Mouse (Mus musculus) liver, embryonic 13.5 days (tissue): ENCODE data around the gene Aspscr1. TPM values are rescaled to one million over a fixed set of nuclear protein-coding genes. Genes with fewer than 3 reads are reported as not detected.

ENCODE experiments used
- ATAC-seq: fragments of 200-750 bp; cut with Nextera tagmentation; 2 replicates; pipeline ENCODE4 v1.8.0; 2017; ENCODE audit warnings: low read depth, mild to moderate bottlenecking, moderate number of reproducible peaks, moderate library complexity
- DNase-seq: peaks from one replicate; pipeline ENCODE4 v3.0.0; 2022
- H3K27ac ChIP-seq: fragments of 300-500 bp; sonication (generic); 2 replicates; pipeline ENCODE4 v1.5.1; 2015; ENCODE audit warnings: moderate library complexity, mild to moderate bottlenecking, inconsistent platforms
- H3K27me3 ChIP-seq: fragments of 300-500 bp; sonication (generic); 2 replicates; pipeline ENCODE4 v1.6.1; 2015; ENCODE audit warnings: mild to moderate bottlenecking, inconsistent platforms
- H3K36me3 ChIP-seq: fragments of 300-500 bp; sonication (generic); 2 replicates; pipeline ENCODE4 v1.6.1; 2015; ENCODE audit warnings: mild to moderate bottlenecking, inconsistent platforms
- H3K4me1 ChIP-seq: fragments of 300-500 bp; sonication (generic); replicated peaks from 2 replicates; pipeline ENCODE4 v1.6.1; 2015; ENCODE audit warnings: inconsistent platforms
- H3K4me2 ChIP-seq: fragments of 300-500 bp; sonication (generic); 2 replicates; pipeline ENCODE4 v1.6.1; 2015; ENCODE audit warnings: inconsistent platforms, mild to moderate bottlenecking, moderate library complexity
- H3K4me3 ChIP-seq: fragments of 300-500 bp; sonication (generic); replicated peaks from 2 replicates; pipeline ENCODE4 v1.5.1; 2015; ENCODE audit warnings: mild to moderate bottlenecking, inconsistent platforms
- H3K9ac ChIP-seq: fragments of 300-500 bp; sonication (generic); 2 replicates; pipeline ENCODE4 v1.6.1; 2015; ENCODE audit warnings: mild to moderate bottlenecking, inconsistent platforms
- H3K9me3 ChIP-seq: fragments of 300-500 bp; sonication (generic); replicated peaks from 2 replicates; pipeline ENCODE4 v1.6.1; 2016; ENCODE audit warnings: inconsistent platforms
- WGBS: fragments of 180-500 bp; shearing (Covaris S2); methylation state at CpG from one replicate; pipeline ENCODE4 v1.1.7; 2015; ENCODE audit not compliant: insufficient replicate concordance; 5-methylcytosine and 5-hydroxymethylcytosine counted together
- polyA plus RNA-seq: library from polyadenylated mRNA; unstranded; fragments of >200 nt; fragmentation: Nextera tagmentation; extraction: Ambion mirVana; gene quantifications from 2 replicates; pipeline ENCODE4 v1.2.1, GENCODE M21; 2015

Aspscr1 gene
- polyA plus RNA-seq, 1 experiment from 2014 or later = 49.2 TPM

DNA sequence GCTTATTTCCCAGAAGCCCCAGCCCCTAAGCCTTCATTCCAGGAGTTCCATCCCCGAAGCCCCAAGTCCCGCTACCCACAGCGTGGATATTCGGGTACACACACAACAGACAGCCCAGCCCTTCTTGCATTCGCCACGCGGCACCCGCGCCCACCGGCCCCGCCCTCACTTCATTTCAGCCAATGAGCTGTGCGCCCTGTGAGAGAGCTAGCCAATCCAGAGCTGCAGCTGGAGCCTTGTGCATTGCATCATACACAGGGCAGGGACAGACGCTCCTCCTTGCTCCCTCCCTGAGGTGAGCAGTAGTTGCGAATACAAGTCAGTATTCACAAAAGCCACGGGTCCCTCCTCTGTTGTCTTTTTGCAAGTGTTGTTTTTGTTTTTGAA lies 29.2 kb upstream of the Aspscr1 start, which contains the start of gene Pycr1:
Pycr1 (minus strand) TSS at position 169 of the 387 bp plus-strand sequence.
- Histone ChIP-seq H3K4me3 (peak within 1 kb of the TSS; percentile 52), H3K4me2 (peak within 1 kb of the TSS; percentile 88), H3K27me3 (peaks cover 42% of the 10 kb centered on the region), H3K9me3 (no peaks in the 10 kb centered on the region), H3K27ac (peak within 1 kb of the TSS; percentile 31; the same call in 1 of the 2 replicates), H3K4me1 (peaks cover 35% of the 10 kb centered on the region), H3K9ac (peak within 1 kb of the TSS; percentile 74), H3K36me3 (no peaks in the 10 kb centered on the region)
- ATAC-seq (peak; percentile 99), DNase-seq (peak; percentile 96)
- under 1% methylated on average over 15 of the region's 15 CpGs for WGBS

DNA sequence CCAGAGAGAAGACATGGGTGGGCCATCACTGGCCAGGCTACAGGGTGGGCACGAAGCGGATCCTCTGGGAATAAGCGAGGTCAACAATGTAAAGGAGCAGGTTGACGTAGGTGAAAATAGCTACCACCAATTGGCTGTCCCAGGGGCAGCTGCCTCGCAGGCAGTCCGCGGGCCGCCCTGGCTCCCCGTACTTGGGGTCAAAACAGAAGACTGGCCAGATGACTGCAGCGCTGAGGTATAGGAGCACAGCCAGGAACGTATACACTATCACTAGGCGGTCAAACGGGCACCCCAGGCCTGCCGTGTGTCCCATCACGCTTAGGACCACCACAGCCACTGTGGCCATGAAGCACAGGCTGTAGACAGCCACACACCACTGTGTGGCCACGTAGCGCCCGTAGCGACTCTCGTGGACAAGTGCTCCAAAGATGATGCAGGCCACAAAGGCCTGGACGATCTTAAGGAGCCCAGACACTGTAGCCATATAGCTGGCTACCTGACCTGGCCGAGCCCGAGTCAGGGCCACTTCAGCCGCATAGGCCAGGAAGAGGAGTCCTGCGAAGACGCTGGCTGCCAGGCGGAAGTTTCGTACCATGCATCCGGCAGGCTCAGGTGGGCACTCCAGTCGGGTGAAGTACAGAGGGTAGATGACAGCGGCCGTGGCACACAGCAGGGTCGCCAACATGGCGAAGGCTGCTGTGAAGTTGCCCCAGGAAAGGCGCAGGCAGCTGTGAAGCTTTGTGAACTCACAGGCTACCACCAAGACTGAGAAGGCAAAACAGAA lies 25.5 kb upstream of the Aspscr1 start:
- 75% methylated on average over 35 of the region's 35 CpGs for WGBS

DNA sequence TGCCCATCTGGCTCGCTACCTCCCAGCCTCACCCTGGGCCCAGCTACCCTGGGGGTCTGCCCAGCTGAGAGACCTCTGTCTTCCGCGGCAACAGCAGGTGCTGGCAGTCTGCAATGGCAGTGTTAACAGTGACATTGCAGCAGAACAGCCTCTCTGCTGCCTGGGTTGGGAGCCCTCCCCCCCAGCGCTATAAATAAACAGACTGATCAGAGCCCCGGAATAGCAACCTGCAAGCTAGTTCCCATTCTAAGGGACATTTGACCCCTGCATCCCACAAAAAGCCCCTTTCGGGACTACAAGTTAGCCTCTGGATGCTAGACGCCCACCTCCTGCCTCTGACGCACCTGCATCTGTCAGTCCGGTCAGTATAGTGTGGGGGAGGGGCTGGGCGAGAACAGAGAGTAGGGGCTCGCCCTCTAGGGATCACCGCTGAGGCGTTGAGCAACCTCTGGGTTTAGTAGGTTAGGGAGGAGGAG lies 24.7 kb upstream of the Aspscr1 start, which contains the start of gene Myadml2:
Myadml2 (minus strand) TSS at position 158 of the 476 bp plus-strand sequence.
- Histone ChIP-seq H3K27ac (no peak within 1 kb of the TSS), H3K9ac (peak within 1 kb of the TSS; percentile 43), H3K27me3 (peaks cover 30% of the 10 kb centered on the region), H3K36me3 (no peaks in the 10 kb centered on the region), H3K4me2 (peak within 1 kb of the TSS; percentile 64), H3K4me3 (peak within 1 kb of the TSS; percentile 38), H3K4me1 (peaks cover 24% of the 10 kb centered on the region), H3K9me3 (no peaks in the 10 kb centered on the region)
- DNase-seq (no peak), ATAC-seq (no peak)
- WGBS = 7% methylated on average over 13 of the region's 13 CpGs

More for the DNA sequence above, 25.5 kb upstream of the Aspscr1 start:
- Histone ChIP-seq H3K4me1 (peaks cover 32% of the 10 kb centered on the region), H3K4me2 (peak overlapping the region; percentile 64), H3K36me3 (no peaks in the 10 kb centered on the region), H3K4me3 (peak overlapping the region; percentile 38; the same call in 1 of the 2 replicates), H3K27ac (no peak overlapping the region), H3K9ac (peak overlapping the region; percentile 43), H3K27me3 (peaks cover 38% of the 10 kb centered on the region), H3K9me3 (no peaks in the 10 kb centered on the region)
- ATAC-seq (no peak), DNase-seq (no peak)

DNA sequence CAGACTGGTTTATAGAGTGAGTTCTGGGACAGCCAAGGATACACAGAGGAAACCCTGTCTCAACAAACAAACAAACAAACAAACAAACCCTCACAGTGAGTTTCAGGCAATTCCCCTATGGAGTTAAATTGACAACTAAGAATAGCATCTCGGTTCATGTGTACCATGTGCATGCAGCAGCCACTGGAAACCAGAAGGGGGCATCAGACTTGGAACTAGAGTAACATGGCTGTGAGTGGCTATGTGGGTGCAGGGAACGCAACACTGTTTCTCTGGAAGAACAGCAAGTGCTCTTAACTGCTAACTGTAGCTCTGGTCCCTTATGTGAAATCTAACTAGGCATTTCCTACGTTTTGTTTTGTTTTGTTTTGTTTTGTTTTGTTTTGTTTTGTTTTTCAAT lies 20.9 kb upstream of the Aspscr1 start:
- Histone ChIP-seq H3K9me3 (no peaks in the 10 kb centered on the region), H3K27ac (no peak overlapping the region), H3K27me3 (peaks cover 54% of the 10 kb centered on the region), H3K4me3 (no peak overlapping the region), H3K4me2 (no peak overlapping the region), H3K4me1 (peaks cover 12% of the 10 kb centered on the region), H3K36me3 (no peaks in the 10 kb centered on the region), H3K9ac (no peak overlapping the region)
- WGBS = 48% methylated on average over 3 of the region's 3 CpGs
- ATAC-seq = no peak
- no peak for DNase-seq

DNA sequence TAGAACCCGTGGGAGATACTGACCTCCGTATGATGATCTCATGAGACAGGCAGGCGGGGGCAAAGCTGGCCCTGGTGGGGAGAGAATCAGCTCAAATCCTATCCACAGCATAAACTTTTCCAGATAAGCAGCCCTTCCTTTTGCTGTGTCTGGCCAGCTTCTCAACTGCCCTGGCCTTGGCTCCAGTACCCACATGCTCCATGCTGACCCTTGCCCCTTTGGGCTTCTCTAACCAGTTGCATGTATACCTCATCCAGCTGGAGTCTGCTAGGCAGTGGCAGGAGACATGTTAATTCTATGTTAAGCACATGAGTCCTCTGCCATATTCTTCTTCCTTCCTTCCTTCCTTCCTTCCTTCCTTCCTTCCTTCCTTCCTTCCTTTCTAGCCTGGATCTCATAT lies 18.0 kb upstream of the Aspscr1 start:
- Histone ChIP-seq H3K4me1 (peaks cover 7% of the 10 kb centered on the region), H3K36me3 (no peaks in the 10 kb centered on the region), H3K27me3 (peaks cover 64% of the 10 kb centered on the region), H3K4me2 (no peak overlapping the region), H3K9me3 (no peaks in the 10 kb centered on the region), H3K9ac (no peak overlapping the region), H3K4me3 (no peak overlapping the region), H3K27ac (no peak overlapping the region)
- 56% methylated on average over 3 of the region's 3 CpGs for WGBS
- DNase-seq (no peak), ATAC-seq (no peak)

DNA sequence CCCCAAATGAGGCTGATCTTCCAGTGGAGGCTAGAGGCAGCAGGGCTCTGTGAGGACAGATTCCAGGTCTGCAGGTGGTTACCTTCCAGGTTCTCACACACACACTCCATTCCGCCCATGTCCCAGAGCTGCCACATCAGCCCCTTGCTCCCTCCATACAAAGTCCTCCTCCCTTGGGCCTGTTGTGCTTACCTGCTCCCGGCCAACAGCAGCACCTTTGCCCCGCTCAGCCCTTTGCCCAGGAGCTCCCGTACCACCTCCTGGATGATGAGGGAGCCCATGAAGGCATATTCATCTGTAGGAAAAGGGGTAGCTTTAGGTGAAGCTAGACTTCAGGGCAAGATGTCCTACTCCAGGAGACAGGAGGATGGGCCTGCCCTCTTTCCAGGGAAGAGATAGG lies 15.5 kb upstream of the Aspscr1 start:
- Histone ChIP-seq H3K27ac (no peak overlapping the region), H3K27me3 (peaks cover 82% of the 10 kb centered on the region), H3K4me2 (no peak overlapping the region), H3K4me1 (peaks cover 23% of the 10 kb centered on the region), H3K4me3 (no peak overlapping the region), H3K9me3 (no peaks in the 10 kb centered on the region), H3K9ac (no peak overlapping the region), H3K36me3 (no peaks in the 10 kb centered on the region)
- WGBS = 64% methylated on average over 4 of the region's 4 CpGs
- DNase-seq = no peak
- no peak for ATAC-seq

DNA sequence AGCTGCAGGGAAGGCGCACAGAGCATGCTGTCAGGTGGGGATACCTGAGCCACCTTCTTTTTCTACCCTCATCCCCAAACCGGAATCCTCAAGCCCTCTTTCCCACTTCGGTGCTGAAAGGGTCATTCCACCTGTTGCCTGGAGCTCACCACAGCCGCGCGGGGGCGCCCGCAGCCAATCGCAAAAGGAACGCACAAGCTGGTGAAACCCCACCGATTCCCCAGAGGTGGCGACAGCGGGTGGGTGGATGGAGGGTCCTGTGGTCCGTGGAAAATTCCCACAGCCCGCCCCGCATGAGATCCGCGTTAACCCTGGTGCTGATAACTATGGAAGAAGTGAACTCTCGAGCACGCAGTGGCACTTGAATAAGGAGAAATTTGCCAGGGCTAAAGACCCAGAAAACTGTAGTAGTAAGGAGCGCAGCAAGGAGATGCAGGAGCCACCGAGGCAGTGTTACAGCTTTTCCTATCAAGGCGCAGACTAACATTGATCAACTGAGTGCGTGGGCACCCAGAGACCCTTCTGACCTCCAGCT lies 13.8 kb upstream of the Aspscr1 start:
- Histone ChIP-seq H3K4me3 (no peak overlapping the region), H3K9me3 (no peaks in the 10 kb centered on the region), H3K27me3 (peaks cover 97% of the 10 kb centered on the region), H3K9ac (no peak overlapping the region), H3K4me2 (no peak overlapping the region), H3K4me1 (peaks cover 23% of the 10 kb centered on the region), H3K27ac (no peak overlapping the region), H3K36me3 (no peaks in the 10 kb centered on the region)
- ATAC-seq (no peak), DNase-seq (peak; percentile 62)
- 3% methylated on average over 24 of the region's 24 CpGs for WGBS

DNA sequence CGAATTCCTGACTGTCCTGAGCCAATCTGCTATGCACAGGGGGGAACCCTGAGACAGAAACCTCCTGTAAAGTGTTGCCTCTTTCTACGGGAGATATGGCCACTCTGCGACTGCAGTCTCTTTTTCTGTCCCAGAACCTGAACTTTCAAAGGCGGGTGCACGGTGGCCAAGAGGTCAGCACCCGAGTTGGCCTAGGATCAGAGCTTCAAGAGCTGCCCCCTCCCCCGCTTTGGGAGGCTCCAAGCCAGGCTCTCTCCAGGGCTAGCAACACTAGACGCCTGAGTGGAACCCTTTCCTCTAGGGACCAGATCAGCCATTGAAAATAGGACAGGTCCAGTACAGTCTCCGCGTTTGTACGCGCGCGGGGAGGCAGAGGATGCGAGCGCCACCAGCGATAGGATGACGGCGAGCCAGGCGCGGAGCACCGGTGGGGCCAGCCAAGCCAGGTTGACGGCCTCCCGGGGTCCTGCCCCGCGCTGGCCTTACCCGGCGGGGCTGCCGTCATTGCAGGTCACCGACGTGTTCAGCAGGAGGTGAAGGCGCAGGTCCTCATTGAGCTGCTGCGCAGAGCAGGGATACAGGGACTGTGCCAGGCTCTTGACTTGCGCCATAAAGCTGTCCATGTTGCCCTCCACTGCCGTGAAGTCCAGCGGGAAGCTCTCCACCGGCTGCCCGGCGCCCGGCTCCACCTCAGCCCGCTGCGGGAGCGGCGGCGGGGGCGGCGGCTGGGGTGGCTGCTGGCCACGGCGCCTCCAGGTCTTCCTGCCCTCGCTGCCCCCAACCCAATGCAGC lies 13.1 kb upstream of the Aspscr1 start:
- ATAC-seq (no peak), DNase-seq (no peak)
- H3K9me3 ChIP-seq = no peaks in the 10 kb centered on the region
- H3K36me3 ChIP-seq = no peaks in the 10 kb centered on the region
- peak overlapping the region; percentile 49 for H3K4me3 ChIP-seq
- H3K27me3 ChIP-seq = peaks cover 97% of the 10 kb centered on the region
- 4% methylated on average over 50 of the region's 50 CpGs for WGBS
- H3K27ac ChIP-seq = no peak overlapping the region
- peaks cover 23% of the 10 kb centered on the region for H3K4me1 ChIP-seq
- no peak overlapping the region for H3K9ac ChIP-seq
- H3K4me2 ChIP-seq = peak overlapping the region; percentile 62

DNA sequence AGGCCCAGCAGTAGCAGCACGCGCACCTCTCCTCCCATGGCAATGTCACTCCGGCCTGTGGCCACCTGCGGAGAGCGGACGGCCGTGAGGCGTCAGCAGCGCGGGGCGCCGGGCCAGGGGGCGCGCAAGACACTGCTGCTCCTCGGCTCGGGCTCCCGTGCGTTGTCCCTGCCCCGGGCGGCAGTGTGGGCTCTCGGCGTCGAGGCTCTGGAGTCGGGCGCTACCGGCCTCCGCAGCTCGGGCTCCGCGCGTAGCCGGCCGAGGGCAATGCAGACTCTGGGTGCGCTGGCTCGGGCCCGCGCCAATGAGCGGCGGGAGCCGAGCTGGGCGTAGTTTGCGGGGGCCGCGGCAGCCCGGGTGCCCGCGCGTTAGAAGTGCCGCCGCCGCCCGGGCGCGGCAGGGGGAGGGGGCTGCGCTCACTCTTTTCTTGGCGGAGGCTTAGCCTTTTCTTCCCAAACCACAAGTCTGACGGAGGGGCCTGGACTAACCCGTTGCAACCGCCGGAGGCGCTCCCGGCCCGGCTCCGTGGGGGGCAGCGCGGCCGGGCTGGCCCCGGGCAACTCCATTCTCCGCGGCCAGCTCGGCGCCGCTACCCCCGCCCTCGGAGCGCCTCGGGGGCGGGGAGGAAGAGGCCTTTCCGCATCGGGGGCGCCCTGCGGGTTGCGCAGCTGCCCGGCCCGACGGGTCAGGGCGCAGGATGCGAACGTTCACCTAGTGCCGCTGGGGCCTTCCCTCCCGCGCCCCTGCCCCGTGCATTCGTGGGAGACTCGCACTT lies 12.3 kb upstream of the Aspscr1 start:
- H3K27ac ChIP-seq = no peak overlapping the region
- WGBS = 1% methylated on average over 95 of the region's 95 CpGs

DNA sequence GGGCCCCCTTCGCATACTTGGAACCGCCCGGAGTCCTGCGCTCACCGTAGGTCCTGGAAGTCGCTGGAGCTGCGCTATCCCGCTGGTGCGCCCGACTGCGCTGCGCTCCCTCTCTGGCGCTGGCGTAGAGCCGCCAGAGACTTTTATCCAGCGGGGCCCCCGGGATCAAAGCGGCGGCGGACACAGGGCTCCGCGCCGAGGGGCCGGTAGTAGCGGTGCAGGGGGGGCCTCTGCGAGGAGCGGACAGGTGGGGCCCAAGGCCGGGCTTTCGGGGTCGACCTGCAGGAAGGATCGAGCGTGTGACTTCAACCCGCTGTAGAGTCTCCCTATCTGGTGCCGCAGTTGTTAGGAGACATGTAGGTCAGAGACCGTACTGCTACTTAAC lies 11.7 kb upstream of the Aspscr1 start, which contains the start of gene Notum:
Notum (minus strand) TSS at position 100 of the 385 bp plus-strand sequence.
- 2% methylated on average over 35 of the region's 35 CpGs for WGBS
- no peak for DNase-seq
- Histone ChIP-seq H3K4me1 (peaks cover 23% of the 10 kb centered on the region), H3K4me3 (peak within 1 kb of the TSS; percentile 49), H3K27me3 (peaks cover 99% of the 10 kb centered on the region), H3K27ac (no peak within 1 kb of the TSS), H3K36me3 (no peaks in the 10 kb centered on the region), H3K9me3 (no peaks in the 10 kb centered on the region), H3K9ac (no peak within 1 kb of the TSS), H3K4me2 (peak within 1 kb of the TSS; percentile 62)
- no peak for ATAC-seq

More for the DNA sequence above, 12.3 kb upstream of the Aspscr1 start:
- DNase-seq = no peak
- Histone ChIP-seq H3K4me1 (peaks cover 23% of the 10 kb centered on the region), H3K27me3 (peaks cover 100% of the 10 kb centered on the region), H3K4me3 (peak overlapping the region; percentile 49), H3K4me2 (peak overlapping the region; percentile 62), H3K36me3 (no peaks in the 10 kb centered on the region), H3K9me3 (no peaks in the 10 kb centered on the region), H3K9ac (no peak overlapping the region)
- ATAC-seq = peak; percentile 27; the same call in 1 of the 2 replicates
